Mouse (Mus musculus) intestine, postnatal 0 days (tissue): ENCODE results near the gene Rgs19. TPM values are rescaled to one million over a fixed set of nuclear protein-coding genes. Genes with fewer than 3 reads are reported as not detected.

Source experiments
- ATAC-seq: fragments of 200-750 bp; cut with Nextera tagmentation; 2 replicates; pipeline ENCODE4 v1.8.0; 2017; ENCODE audit warnings: mild to moderate bottlenecking, moderate TSS enrichment, moderate library complexity
- H3K27ac ChIP-seq: fragments of 300-500 bp; sonication (generic); 2 replicates; pipeline ENCODE4 v1.5.1; 2014; ENCODE audit warnings: mild to moderate bottlenecking, low read depth, low read length, moderate library complexity
- H3K27me3 ChIP-seq: fragments of 300-500 bp; sonication (generic); replicated peaks from 2 replicates; pipeline ENCODE4 v1.6.1; 2014; ENCODE audit warnings: low read length, mixed read lengths; ENCODE audit not compliant: control insufficient read depth, insufficient read depth
- H3K36me3 ChIP-seq: fragments of 300-500 bp; sonication (generic); 2 replicates; pipeline ENCODE4 v1.6.1; 2014; ENCODE audit warnings: mild to moderate bottlenecking, moderate library complexity; ENCODE audit not compliant: control insufficient read depth, insufficient read depth
- H3K4me1 ChIP-seq: fragments of 300-500 bp; sonication (generic); replicated peaks from 2 replicates; pipeline ENCODE4 v1.6.1; 2014; ENCODE audit warnings: antibody characterized with exemption, low read length, mixed read lengths; ENCODE audit not compliant: control insufficient read depth, insufficient read depth
- H3K4me2 ChIP-seq: fragments of 300-500 bp; sonication (generic); replicated peaks from 2 replicates; pipeline ENCODE4 v1.6.1; 2014; ENCODE audit warnings: low read depth, mild to moderate bottlenecking, moderate library complexity
- H3K4me3 ChIP-seq: fragments of 300-500 bp; sonication (generic); 2 replicates; pipeline ENCODE4 v1.5.1; 2014; ENCODE audit warnings: low read depth, low read length
- H3K9ac ChIP-seq: fragments of 300-500 bp; sonication (generic); 2 replicates; pipeline ENCODE4 v1.6.1; 2014; ENCODE audit warnings: mild to moderate bottlenecking, low read depth, low read length
- H3K9me3 ChIP-seq: fragments of 300-500 bp; sonication (generic); 2 replicates; pipeline ENCODE4 v1.6.1; 2016; ENCODE audit warnings: mixed run types; ENCODE audit not compliant: control insufficient read depth
- CTCF ChIP-seq: sonication (generic); IDR thresholded peaks from 2 replicates; pipeline ENCODE4 v1.5.1; 2016; ENCODE audit warnings: low read depth, mild to moderate bottlenecking, control low read depth, antibody characterized with exemption, moderate library complexity
- WGBS: fragments of 180-500 bp; shearing (Covaris S2); extraction: QIAGEN DNeasy Blood & Tissue Kit; methylation state at CpG from one replicate; pipeline ENCODE4 v1.1.7; 2014; 5-methylcytosine and 5-hydroxymethylcytosine counted together
- polyA plus RNA-seq: library from polyadenylated mRNA; unstranded; fragments of >200 nt; fragmentation: Nextera tagmentation; extraction: Ambion mirVana; gene quantifications from 2 replicates; pipeline ENCODE4 v1.2.1, GENCODE M21; 2015

Rgs19 gene
- polyA plus RNA-seq, 1 experiment from 2014 or later: 11.3 TPM

DNA sequence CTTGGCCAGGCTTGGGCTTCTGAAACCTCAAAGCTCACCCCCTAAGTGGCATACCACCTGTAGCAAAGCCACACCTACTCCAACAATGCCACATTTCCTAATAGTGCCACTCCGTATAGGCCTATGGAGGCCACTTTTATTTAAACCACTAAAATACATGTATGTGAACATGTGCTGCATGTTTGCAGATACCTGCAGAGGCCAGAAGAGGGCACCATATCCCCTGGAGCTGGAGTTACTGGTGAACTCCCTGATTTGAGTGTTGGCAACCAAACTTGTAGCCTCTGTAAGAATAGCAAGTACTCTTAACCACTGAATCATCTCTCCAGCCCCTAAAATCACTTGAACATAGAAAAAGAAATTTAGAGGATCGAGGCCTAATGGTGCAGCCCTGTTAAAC is 49.4 kb downstream of the Rgs19 start:
- Histone ChIP-seq H3K9ac (no peak overlapping the region), H3K27ac (no peak overlapping the region), H3K36me3 (peaks cover 48% of the 10 kb centered on the region), H3K4me3 (no peak overlapping the region), H3K27me3 (no peaks in the 10 kb centered on the region), H3K4me2 (no peak overlapping the region), H3K4me1 (peaks cover 6% of the 10 kb centered on the region; the same call in 1 of the 2 replicates), H3K9me3 (no peaks in the 10 kb centered on the region)
- ATAC-seq: no peak
- TF ChIP-seq CTCF: peak; percentile 87
- 80% methylated on average over 2 of the region's 2 CpGs for WGBS

Other genes starting within 250 kb of the Rgs19 start
- gene Zbtb46, start 234.6 kb downstream of the Rgs19 start, polyA plus RNA-seq: 2.1 and 2.3 TPM in 2 replicates
- 0.07 TPM in 1 of 2 replicates, not detected in the other for gene Abhd16b, start 200.8 kb downstream of the Rgs19 start, polyA plus RNA-seq
- 83.7 and 88.2 TPM in 2 replicates for gene Tpd52l2, start 196.8 kb downstream of the Rgs19 start, polyA plus RNA-seq
- 60.4 and 62.9 TPM in 2 replicates for gene Dnajc5, start 173.5 kb downstream of the Rgs19 start, polyA plus RNA-seq
- gene Uckl1, start 109.1 kb downstream of the Rgs19 start, polyA plus RNA-seq: 49.4 and 60.2 TPM in 2 replicates
- 30.6 and 33.9 TPM in 2 replicates for gene Prpf6, start 102.1 kb downstream of the Rgs19 start, polyA plus RNA-seq
- gene Zfp512b, start 101.2 kb downstream of the Rgs19 start, polyA plus RNA-seq: 13.0 and 16.2 TPM in 2 replicates
- 18.5 and 18.8 TPM in 2 replicates for gene Samd10, start 94.8 kb downstream of the Rgs19 start, polyA plus RNA-seq
- gene Gm29797, start 36.9 kb downstream of the Rgs19 start, polyA plus RNA-seq: 0.26 and 0.55 TPM in 2 replicates
- 24.7 and 28.5 TPM in 2 replicates for gene Sox18, start 22.3 kb downstream of the Rgs19 start, polyA plus RNA-seq
- gene Tcea2, start 13.7 kb downstream of the Rgs19 start, polyA plus RNA-seq: 6.8 and 8.0 TPM in 2 replicates
- not detected in 2 replicates for gene Lkaaear1, start 4.5 kb upstream of the Rgs19 start, polyA plus RNA-seq
- 0.64 and 0.78 TPM in 2 replicates for gene Oprl1, start 21.0 kb upstream of the Rgs19 start, polyA plus RNA-seq
- gene Myt1, start 69.4 kb upstream of the Rgs19 start, polyA plus RNA-seq: 0.46 and 1.0 TPM in 2 replicates
- 19.0 and 22.8 TPM in 2 replicates for gene Pcmtd2, start 143.9 kb upstream of the Rgs19 start, polyA plus RNA-seq
- 38.2 and 45.5 TPM in 2 replicates for gene Polr3k, start 170.4 kb upstream of the Rgs19 start, polyA plus RNA-seq